Mouse (Mus musculus): ENCODE measurements around the gene Clasp1. TPM values are rescaled to one million over a fixed set of nuclear protein-coding genes. Genes with fewer than 3 reads are reported as not detected.

The Clasp1 gene
- total RNA-seq, 2 experiments from 2014 or later: 112 to 118 TPM

- no peak for DNase-seq (ENCODE audit: extremely low spot score in 1 of 2, low spot score in 2 of 2)
- no peak for TF ChIP-seq CTCF (IDR thresholded peaks at IDR 0.05)
- H3K27ac ChIP-seq: no peak overlapping the region
- no peak overlapping the region for H3K4me3 ChIP-seq
- intact Hi-C loops (cut with DNase I): no loop called here
Measured at GRCm38 (mm10) chr1:118437856-118438255, 49.0 kb downstream of the Clasp1 start.

DNA sequence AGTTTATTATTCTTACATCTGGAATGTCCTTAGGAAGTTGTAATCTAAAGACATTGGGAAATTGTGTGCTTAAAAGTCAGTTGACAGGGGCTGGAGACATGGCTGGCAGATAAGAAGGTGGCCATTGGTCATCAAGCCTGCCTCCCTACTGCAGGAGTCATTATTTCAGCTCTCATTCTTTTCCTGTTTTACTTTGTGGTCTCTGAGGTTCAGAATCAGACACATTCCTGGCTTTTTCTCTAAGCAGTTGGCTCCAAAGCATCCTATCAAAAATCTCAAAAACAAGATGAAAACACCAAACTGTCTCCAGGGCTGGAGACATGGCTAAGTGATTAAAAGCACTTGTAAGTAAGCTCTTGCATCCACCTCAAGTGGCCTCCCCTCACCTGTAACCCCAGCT is 49.5 kb downstream of the Clasp1 start:
- intact Hi-C loops (cut with DNase I): no loop called here
- no peak for TF ChIP-seq CTCF (IDR thresholded peaks at IDR 0.05)
- H3K27ac ChIP-seq: no peak overlapping the region
- H3K4me3 ChIP-seq: no peak overlapping the region
- no peak for DNase-seq (ENCODE audit: extremely low spot score in 1 of 2, low spot score in 2 of 2)

DNA sequence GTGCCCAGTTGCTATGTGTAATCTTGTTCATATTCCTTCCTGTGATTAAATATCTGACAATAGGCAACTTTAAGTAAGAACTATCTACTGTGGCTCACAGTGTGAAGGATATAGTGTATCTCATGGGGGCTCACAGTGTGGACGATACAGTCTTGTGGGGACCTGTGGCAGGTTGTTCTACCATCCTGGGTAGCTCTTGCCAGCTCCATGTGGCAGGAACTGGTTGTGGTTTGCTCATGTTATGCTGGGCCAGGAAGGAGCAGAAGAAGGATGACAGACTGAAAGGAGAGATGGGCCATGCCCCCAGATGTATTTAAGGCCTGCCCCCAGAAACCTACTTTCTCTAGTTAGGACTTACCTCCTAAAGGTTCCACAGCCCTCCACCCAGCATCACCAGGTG is 51.7 kb downstream of the Clasp1 start:
- intact Hi-C loops (cut with DNase I): no loop called here
- H3K27ac ChIP-seq: no peak overlapping the region
- no peak overlapping the region for H3K4me3 ChIP-seq
- DNase-seq (ENCODE audit: extremely low spot score in 1 of 2, low spot score in 2 of 2): no peak
- no peak for TF ChIP-seq CTCF (IDR thresholded peaks at IDR 0.05)

- intact Hi-C loops (cut with DNase I): no loop called here
- Histone ChIP-seq H3K4me3 (no peak overlapping the region), H3K27ac (no peak overlapping the region)
- no peak for TF ChIP-seq CTCF (IDR thresholded peaks at IDR 0.05)
- DNase-seq (ENCODE audit: extremely low spot score in 1 of 2, low spot score in 2 of 2): no peak
Measured at GRCm38 (mm10) chr1:118444420-118444819, 55.6 kb downstream of the Clasp1 start.

DNA sequence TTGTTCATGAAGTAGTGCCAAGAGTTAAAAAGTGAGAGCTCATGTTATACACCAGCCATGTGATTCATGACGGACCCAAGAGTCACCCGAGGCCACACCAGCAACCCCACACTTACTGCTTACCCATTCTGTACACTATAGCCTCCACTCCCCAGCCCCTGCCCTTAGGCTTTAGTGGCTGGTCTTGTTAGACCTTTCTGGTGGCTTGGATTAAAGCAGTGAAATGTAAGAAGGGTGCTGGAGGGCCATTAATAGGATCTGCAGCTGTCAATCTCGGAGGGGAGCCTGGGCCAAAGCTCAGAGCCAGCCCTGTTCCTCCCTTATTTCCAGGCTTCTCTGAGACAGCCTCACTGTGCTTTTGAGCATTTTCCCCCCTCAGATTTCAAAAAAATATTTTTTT is 56.1 kb downstream of the Clasp1 start:
- DNase-seq (ENCODE audit: extremely low spot score in 1 of 2, low spot score in 2 of 2): no peak
- Histone ChIP-seq H3K27ac (no peak overlapping the region), H3K4me3 (no peak overlapping the region)
- no peak for TF ChIP-seq CTCF (IDR thresholded peaks at IDR 0.05)
- intact Hi-C loops (cut with DNase I): no loop called here

- TF ChIP-seq CTCF (IDR thresholded peaks at IDR 0.05): no peak
- intact Hi-C loops (cut with DNase I): no loop called here
- Histone ChIP-seq H3K27ac (no peak overlapping the region), H3K4me3 (no peak overlapping the region)
- DNase-seq (ENCODE audit: extremely low spot score in 1 of 2, low spot score in 2 of 2): no peak
Measured at GRCm38 (mm10) chr1:118445441-118445840, 56.6 kb downstream of the Clasp1 start.

DNA sequence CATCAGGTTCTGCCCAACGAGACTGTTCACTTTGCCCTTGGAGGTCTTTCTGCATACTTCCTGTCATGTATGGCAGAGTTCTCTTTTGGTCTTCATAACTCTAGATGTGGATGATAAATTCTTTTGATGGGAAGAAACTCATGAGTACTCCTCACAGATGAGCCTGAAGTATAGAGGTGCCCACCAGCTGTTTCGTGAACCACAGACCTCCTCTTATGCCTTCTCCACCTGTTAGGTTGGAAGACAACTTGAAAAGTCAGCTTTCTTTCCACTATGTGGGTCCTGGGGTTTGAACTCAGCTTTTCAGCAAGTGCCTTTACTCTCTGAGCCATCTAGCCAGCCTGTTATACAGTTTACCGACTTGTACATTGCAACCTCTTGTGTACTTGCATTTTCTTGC is 57.1 kb downstream of the Clasp1 start:
- no peak overlapping the region for H3K27ac ChIP-seq
- intact Hi-C loops (cut with DNase I): no loop called here
- H3K4me3 ChIP-seq: no peak overlapping the region
- TF ChIP-seq CTCF (IDR thresholded peaks at IDR 0.05): no peak
- DNase-seq (ENCODE audit: extremely low spot score in 1 of 2, low spot score in 2 of 2): no peak

GRCm38 (mm10) chr1:118447131-118447530 is 58.3 kb downstream of the Clasp1 start:
- intact Hi-C loops (cut with DNase I): no loop called here
- Histone ChIP-seq H3K4me3 (no peak overlapping the region), H3K27ac (no peak overlapping the region)
- TF ChIP-seq CTCF (IDR thresholded peaks at IDR 0.05): no peak
- DNase-seq (ENCODE audit: extremely low spot score in 1 of 2, low spot score in 2 of 2): no peak

DNA sequence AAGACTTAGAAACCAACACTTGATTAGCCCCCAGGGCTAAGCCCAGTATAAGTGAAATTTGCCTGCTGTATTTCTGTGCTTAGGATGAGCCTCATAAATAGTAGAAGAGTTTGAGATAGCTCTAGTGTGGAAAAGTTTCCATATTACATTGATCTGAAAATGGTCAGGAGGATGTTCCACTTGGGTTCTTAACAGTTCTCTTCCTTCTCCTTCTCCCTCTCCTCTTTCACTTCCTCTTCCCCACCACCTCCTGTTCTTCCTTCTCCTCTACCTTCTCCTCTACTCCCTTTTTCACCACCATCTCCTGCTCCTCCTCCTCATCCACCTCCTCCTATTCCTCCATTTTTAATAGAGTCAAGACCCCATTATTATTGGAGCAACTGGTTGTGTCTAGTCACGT is 59.4 kb downstream of the Clasp1 start:
- TF ChIP-seq CTCF (IDR thresholded peaks at IDR 0.05): no peak
- no peak for DNase-seq (ENCODE audit: extremely low spot score in 1 of 2, low spot score in 2 of 2)
- intact Hi-C loops (cut with DNase I): no loop called here
- no peak overlapping the region for H3K4me3 ChIP-seq
- no peak overlapping the region for H3K27ac ChIP-seq

DNA sequence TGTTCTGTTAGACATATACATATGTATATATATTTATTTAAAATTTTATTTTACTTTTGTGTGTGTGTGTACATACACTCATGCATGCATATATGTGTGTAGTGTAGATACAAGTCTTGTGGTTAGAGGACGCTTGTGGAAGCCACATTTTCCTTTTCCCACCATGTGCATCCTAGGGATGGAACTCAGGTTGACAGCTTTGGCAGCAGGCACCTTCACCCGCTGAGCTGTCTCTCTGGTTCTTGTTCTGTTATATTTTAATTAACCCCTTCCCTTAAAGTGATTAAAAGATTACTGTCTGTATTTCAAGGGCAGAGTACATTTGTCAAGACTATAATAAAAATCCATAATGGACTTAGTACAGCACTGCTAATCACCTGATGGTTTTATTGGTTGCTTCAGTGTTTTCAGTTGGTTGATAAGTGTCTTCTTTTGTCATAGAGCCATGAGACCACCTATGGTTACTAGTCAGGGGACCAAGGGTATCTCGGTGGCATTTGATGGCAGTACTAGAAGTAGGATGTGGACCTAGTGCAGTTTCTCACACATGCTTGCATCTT is 62.1 kb downstream of the Clasp1 start:
- no peak for TF ChIP-seq CTCF (IDR thresholded peaks at IDR 0.05)
- Histone ChIP-seq H3K4me3 (no peak overlapping the region), H3K27ac (no peak overlapping the region)
- no peak for DNase-seq (ENCODE audit: extremely low spot score in 1 of 2, low spot score in 2 of 2)
- intact Hi-C loops (cut with DNase I): no loop called here

DNA sequence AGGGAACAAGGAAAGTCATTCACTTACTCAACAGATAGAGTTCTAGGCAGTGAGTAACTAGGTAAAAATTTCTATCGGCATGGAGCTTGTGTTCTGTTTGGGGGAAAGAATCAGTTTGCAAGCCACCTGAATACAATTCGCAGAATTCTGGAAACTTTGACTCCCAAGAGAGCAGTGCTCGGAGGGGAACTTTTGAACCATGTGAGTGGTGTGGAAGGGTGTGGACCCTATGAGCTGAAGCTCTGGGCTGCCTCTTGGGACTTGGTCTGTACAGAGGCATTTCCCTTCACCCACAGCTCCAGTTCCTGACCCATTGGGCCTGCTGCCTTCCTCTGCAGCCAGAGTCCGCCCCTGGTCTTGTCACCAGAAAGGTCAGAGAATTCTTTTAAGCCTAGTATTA is 64.7 kb downstream of the Clasp1 start:
- H3K27ac ChIP-seq: no peak overlapping the region
- no peak for DNase-seq (ENCODE audit: extremely low spot score in 1 of 2, low spot score in 2 of 2)
- TF ChIP-seq CTCF (IDR thresholded peaks at IDR 0.05): no peak
- no peak overlapping the region for H3K4me3 ChIP-seq
- intact Hi-C loops (cut with DNase I): no loop called here

DNA sequence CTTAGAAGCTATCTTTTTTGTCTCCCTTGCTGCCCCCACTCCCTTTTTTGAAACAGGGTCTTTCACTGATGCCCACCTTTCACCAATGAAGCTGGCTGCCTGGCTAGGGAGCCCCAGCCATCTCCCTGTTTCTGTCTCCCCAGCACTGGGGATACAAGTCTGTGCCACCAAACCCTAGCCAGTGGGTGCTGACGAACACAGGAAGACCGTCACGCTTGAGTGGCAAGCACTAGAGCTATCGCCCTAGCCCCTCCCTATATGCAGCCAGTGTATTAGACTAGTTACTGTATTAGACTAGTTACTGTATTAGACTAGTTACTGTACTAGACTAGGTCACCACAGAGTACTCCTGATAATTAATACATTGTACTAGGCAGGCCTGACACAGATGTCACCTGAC is 66.0 kb downstream of the Clasp1 start:
- H3K27ac ChIP-seq: no peak overlapping the region
- DNase-seq (ENCODE audit: extremely low spot score in 1 of 2, low spot score in 2 of 2): no peak
- H3K4me3 ChIP-seq: no peak overlapping the region
- TF ChIP-seq CTCF (IDR thresholded peaks at IDR 0.05): no peak
- intact Hi-C loops (cut with DNase I): no loop called here

GRCm38 (mm10) chr1:118457256-118457882 is 68.5 kb downstream of the Clasp1 start:
- no peak for DNase-seq (ENCODE audit: extremely low spot score in 1 of 2, low spot score in 2 of 2)
- intact Hi-C loops (cut with DNase I): no loop called here
- H3K27ac ChIP-seq: peak overlapping the region; percentile 16; the same call in 1 of the 2 replicates

More at GRCm38 (mm10) chr1:118457256-118457882, 68.5 kb downstream of the Clasp1 start:
- TF ChIP-seq CTCF (IDR thresholded peaks at IDR 0.05): no peak
- H3K4me3 ChIP-seq: no peak overlapping the region

All from left cerebral cortex, adult 2 months (tissue).